Mouse (Mus musculus) hindbrain, embryonic 14.5 days (tissue): ENCODE measurements at regions not wholly inside any gene's neighbourhood (a gene's known extent, or its start where the extent isn't known, plus 50 kb on each side); places are given as distances from the start of the nearest gene placed in this dataset.

ENCODE experiments used
- ATAC-seq: fragments of 200-750 bp; cut with Nextera tagmentation; 2 replicates; pipeline ENCODE4 v1.8.0; 2017; ENCODE audit warnings: moderate number of reproducible peaks, mild to moderate bottlenecking, moderate TSS enrichment, moderate library complexity; ENCODE audit not compliant: low FRiP score
- DNase-seq: peaks from one replicate; pipeline ENCODE4 v3.0.0-alpha.2; 2015; ENCODE audit warnings: low spot score
- H3K27ac ChIP-seq: fragments of 300-500 bp; sonication (generic); 2 replicates; pipeline ENCODE4 v1.5.1; 2014; ENCODE audit warnings: mild to moderate bottlenecking, moderate library complexity
- H3K27me3 ChIP-seq: fragments of 300-500 bp; sonication (generic); 2 replicates; pipeline ENCODE4 v1.6.1; 2014; ENCODE audit warnings: mild to moderate bottlenecking, low read length, mixed read lengths; ENCODE audit not compliant: control insufficient read depth, insufficient read depth
- H3K36me3 ChIP-seq: fragments of 300-500 bp; sonication (generic); replicated peaks from 2 replicates; pipeline ENCODE4 v1.6.1; 2014; ENCODE audit not compliant: control insufficient read depth, insufficient read depth
- H3K4me1 ChIP-seq: fragments of 300-500 bp; sonication (generic); replicated peaks from 2 replicates; pipeline ENCODE4 v1.6.1; 2014; ENCODE audit warnings: antibody characterized with exemption, low read length, mixed read lengths; ENCODE audit not compliant: control insufficient read depth, insufficient read depth
- H3K4me2 ChIP-seq: fragments of 300-500 bp; sonication (generic); replicated peaks from 2 replicates; pipeline ENCODE4 v1.6.1; 2014; ENCODE audit warnings: mild to moderate bottlenecking, moderate library complexity
- H3K4me3 ChIP-seq: fragments of 300-500 bp; sonication (generic); replicated peaks from 2 replicates; pipeline ENCODE4 v1.5.1; 2014; ENCODE audit warnings: mild to moderate bottlenecking, low read length
- H3K9ac ChIP-seq: fragments of 300-500 bp; sonication (generic); 2 replicates; pipeline ENCODE4 v1.6.1; 2014
- H3K9me3 ChIP-seq: fragments of 300-500 bp; sonication (generic); 2 replicates; pipeline ENCODE4 v1.6.1; 2016; ENCODE audit warnings: low read length; ENCODE audit not compliant: control insufficient read depth
- WGBS: fragments of 180-500 bp; shearing (Covaris S2); extraction: QIAGEN DNeasy Blood & Tissue Kit; methylation state at CpG from one replicate; pipeline ENCODE4 v1.1.7; 2014; 5-methylcytosine and 5-hydroxymethylcytosine counted together

- ATAC-seq = no peak
- Histone ChIP-seq H3K36me3 (no peaks in the 10 kb centered on the region), H3K27ac (no peak overlapping the region), H3K4me1 (no peaks in the 10 kb centered on the region; the same call in 1 of the 2 replicates), H3K4me3 (no peak overlapping the region), H3K4me2 (no peak overlapping the region), H3K27me3 (no peaks in the 10 kb centered on the region), H3K9me3 (no peaks in the 10 kb centered on the region), H3K9ac (no peak overlapping the region)
- 80% methylated on average over 6 of the region's 6 CpGs for WGBS
- DNase-seq = no peak
Measured at GRCm38 (mm10) chr10:122616385-122616784, 62.2 kb upstream of the Ppm1h start.

DNA sequence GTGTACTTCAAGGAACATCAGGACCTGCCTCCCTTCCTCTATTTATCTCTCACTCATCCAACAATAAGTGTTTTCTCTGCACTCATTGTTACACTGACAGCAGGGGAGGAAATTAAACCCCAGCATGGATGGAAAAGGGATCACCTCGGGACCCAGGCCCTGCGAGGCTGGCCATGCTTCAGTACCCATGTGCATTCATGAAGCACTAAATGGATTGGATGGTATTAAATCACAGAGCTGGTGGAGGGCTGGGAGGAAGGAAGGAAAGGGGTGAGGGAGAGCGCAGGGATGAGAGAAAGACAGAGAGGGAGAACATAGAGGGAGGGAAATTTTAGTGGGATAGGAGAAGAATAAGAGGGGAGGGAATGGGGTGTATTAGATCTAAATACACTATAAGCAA is 59.7 kb upstream of the Ppm1h start:
- Histone ChIP-seq H3K36me3 (no peaks in the 10 kb centered on the region), H3K27me3 (no peaks in the 10 kb centered on the region), H3K4me3 (no peak overlapping the region), H3K4me2 (no peak overlapping the region), H3K4me1 (no peaks in the 10 kb centered on the region; the same call in 1 of the 2 replicates), H3K9me3 (no peaks in the 10 kb centered on the region), H3K9ac (no peak overlapping the region), H3K27ac (no peak overlapping the region)
- ATAC-seq = no peak
- WGBS = 25% methylated on average over 3 of the region's 3 CpGs
- no peak for DNase-seq

- no peak for DNase-seq
- H3K27ac ChIP-seq = no peak overlapping the region
- ATAC-seq = no peak
Measured at GRCm38 (mm10) chr10:122619406-122620116, 59.0 kb upstream of the Ppm1h start.

More at GRCm38 (mm10) chr10:122619406-122620116, 59.0 kb upstream of the Ppm1h start:
- no peaks in the 10 kb centered on the region; the same call in 1 of the 2 replicates for H3K4me1 ChIP-seq
- WGBS = 70% methylated on average over 16 of the region's 16 CpGs
- no peak overlapping the region for H3K4me3 ChIP-seq
- H3K9me3 ChIP-seq = no peaks in the 10 kb centered on the region
- H3K4me2 ChIP-seq = no peak overlapping the region
- no peak overlapping the region for H3K9ac ChIP-seq
- no peaks in the 10 kb centered on the region for H3K36me3 ChIP-seq
- H3K27me3 ChIP-seq = no peaks in the 10 kb centered on the region
